In genomic region chr17:72043667-72044390, GRCm38 (mm10) we compare ENCODE assay signal across 10 mouse cellular contexts.
A peak's percentile ranks its signal among the peaks of the same experiment; 100 is the strongest.
DNase-seq lines count a peak whose midpoint lies in the region; ATAC-seq and TF ChIP-seq lines count a peak whose summit lies in the region.
"Had no signal": no experiment of that assay in that cellular context is flagged by ENCODE, and none has a peak within 500 bp of the region (broad histone marks: within the 10 kb centered on the region; RNA-seq: fewer than 3 reads in every experiment).

No protein-coding gene starts in this region.

- peaks cover 19% of the 10 kb centered on the region for H3K4me1 ChIP-seq in hindbrain, embryonic 14.5 days (replicated peaks; ENCODE audit: control insufficient read depth, insufficient read depth, low read length)
- H3K4me1 ChIP-seq in hindbrain, embryonic 11.5 days (replicated peaks; ENCODE audit: control insufficient read depth, insufficient read depth, low read length): no peaks in the 10 kb centered on the region
- H3K4me1 ChIP-seq: lung, embryonic 15.5 days had no signal

- no peak overlapping the region for H3K9ac ChIP-seq in hindbrain, embryonic 14.5 days
- H3K9ac ChIP-seq in hindbrain, embryonic 11.5 days (ENCODE audit: low read depth, low read length): no peak overlapping the region
- H3K9ac ChIP-seq: lung, embryonic 15.5 days had no signal

- no peaks in the 10 kb centered on the region for H3K36me3 ChIP-seq in hindbrain, embryonic 14.5 days (replicated peaks; ENCODE audit: control insufficient read depth, insufficient read depth)
- H3K36me3 ChIP-seq in hindbrain, embryonic 11.5 days (ENCODE audit: control insufficient read depth, insufficient read depth, low read length): no peaks in the 10 kb centered on the region
- H3K36me3 ChIP-seq in myocyte (ENCODE audit: control insufficient read depth, insufficient read depth): no peaks in the 10 kb centered on the region
- H3K36me3 ChIP-seq: embryonic facial prominence, embryonic 10.5 days; lung, embryonic 15.5 days had no signal

- H3K27ac ChIP-seq in hindbrain, embryonic 14.5 days: peak overlapping the region; percentile 65
- H3K27ac ChIP-seq in hindbrain, embryonic 11.5 days (ENCODE audit: low read depth, low read length): no peak overlapping the region
- H3K27ac ChIP-seq: embryonic facial prominence, embryonic 10.5 days; lung, embryonic 15.5 days had no signal

- H3K4me2 ChIP-seq in hindbrain, embryonic 14.5 days (replicated peaks): no peak overlapping the region
- no peak overlapping the region for H3K4me2 ChIP-seq in hindbrain, embryonic 11.5 days (replicated peaks; ENCODE audit: low read depth, low read length)
- peak overlapping the region; percentile 68 for H3K4me2 ChIP-seq in myocyte (ENCODE audit: low read depth)
- H3K4me2 ChIP-seq: lung, embryonic 15.5 days had no signal

- no peak; the same call in 1 of the 2 replicates for ATAC-seq in hindbrain, embryonic 14.5 days (ENCODE audit: low FRiP score)
- ATAC-seq in hindbrain, embryonic 11.5 days (ENCODE audit: low FRiP score): no peak
- no peak for ATAC-seq in inflammation-experienced regulatory T-cells, adult 6 months

- no peak for TF ChIP-seq POLR2A in myocyte (IDR thresholded peaks at IDR 0.05; ENCODE audit: insufficient read length, low read depth)

- no peaks in the 10 kb centered on the region for H3K27me3 ChIP-seq in hindbrain, embryonic 14.5 days (ENCODE audit: control insufficient read depth, insufficient read depth, low read length)
- H3K27me3 ChIP-seq in hindbrain, embryonic 11.5 days (ENCODE audit: control insufficient read depth, insufficient read depth, low read length): no peaks in the 10 kb centered on the region
- no peaks in the 10 kb centered on the region for H3K27me3 ChIP-seq in myocyte (ENCODE audit: control insufficient read depth, insufficient read depth, insufficient read length)
- H3K27me3 ChIP-seq: lung, embryonic 15.5 days had no signal

- no peaks in the 10 kb centered on the region for H3K79me2 ChIP-seq in myocyte (ENCODE audit: control insufficient read depth, insufficient read depth)

- H3ac ChIP-seq in myocyte (ENCODE audit: control insufficient read depth, insufficient read length): no peak overlapping the region

- DNase-seq in hindbrain, embryonic 14.5 days (ENCODE audit: low spot score): no peak
- DNase-seq in hindbrain, embryonic 11.5 days (ENCODE audit: low spot score): no peak
- DNase-seq in retina, postnatal 1 day: peak; percentile 20
- no peak for DNase-seq in retina, embryonic 14.5 days (ENCODE audit: low spot score)
- peak; percentile 6 to 24 for DNase-seq in left cerebral cortex, adult 9 months (ENCODE audit: low spot score in 2 of 2)
- DNase-seq: liver had no signal

- 67% methylated on average over 11 of the region's 11 CpGs for WGBS in hindbrain, embryonic 14.5 days
- WGBS in hindbrain, embryonic 11.5 days: 80% methylated on average over 11 of the region's 11 CpGs

- H3K9me3 ChIP-seq in hindbrain, embryonic 14.5 days (ENCODE audit: control insufficient read depth, low read length): no peaks in the 10 kb centered on the region
- H3K9me3 ChIP-seq in hindbrain, embryonic 11.5 days (ENCODE audit: control insufficient read depth, low read length): no peaks in the 10 kb centered on the region
- H3K9me3 ChIP-seq: embryonic facial prominence, embryonic 10.5 days; lung, embryonic 15.5 days had no signal

- H3K4me3 ChIP-seq in hindbrain, embryonic 14.5 days (replicated peaks; ENCODE audit: low read length): no peak overlapping the region
- H3K4me3 ChIP-seq in hindbrain, embryonic 11.5 days (ENCODE audit: low read depth, low read length): no peak overlapping the region
- H3K4me3 ChIP-seq in myocyte: no peak overlapping the region
- H3K4me3 ChIP-seq: embryonic facial prominence, embryonic 10.5 days; lung, embryonic 15.5 days had no signal

TF ChIP-seq in myocyte, 11 proteins besides CTCF, POLR2A, EP300 and RAD21:
- no peak for TF ChIP-seq MYOD1 (IDR thresholded peaks at IDR 0.05; ENCODE audit: control insufficient read depth in 1 of 3, insufficient read length in 2 of 3, low read depth in 2 of 3)
- TF ChIP-seq USF1 (IDR thresholded peaks at IDR 0.05; ENCODE audit: low read depth): no peak
- no peak for TF ChIP-seq TCF3 (IDR thresholded peaks at IDR 0.05; ENCODE audit: insufficient read length, low read depth)
- no peak for TF ChIP-seq MYOG (IDR thresholded peaks at IDR 0.05; ENCODE audit: control insufficient read depth in 1 of 3, insufficient read depth in 1 of 3, insufficient read length in 2 of 3, low read depth in 2 of 3)
- TF ChIP-seq MAX (IDR thresholded peaks at IDR 0.05; ENCODE audit: low read depth): no peak
- TF ChIP-seq CEBPB (IDR thresholded peaks at IDR 0.05; ENCODE audit: insufficient read depth, poor library complexity, severe bottlenecking): no peak
- TF ChIP-seq E2F4 (IDR thresholded peaks at IDR 0.05; ENCODE audit: insufficient read depth): no peak
- TF ChIP-seq REST (IDR thresholded peaks at IDR 0.05; ENCODE audit: insufficient read depth, insufficient read length): no peak
- TF ChIP-seq SRF (IDR thresholded peaks at IDR 0.05; ENCODE audit: control insufficient read depth, insufficient read length, low read depth): no peak
- no peak for TF ChIP-seq POLR2AphosphoS2 (IDR thresholded peaks at IDR 0.05; ENCODE audit: insufficient read length, low read depth)
- no peak for TF ChIP-seq TCF12 (IDR thresholded peaks at IDR 0.05; ENCODE audit: insufficient read depth, poor library complexity, severe bottlenecking)

Comparison
In these comparisons a context has a peak if more than half of its experiments do, and no peak if none do; other contexts are left out.
1. DNase-seq: peak in retina, postnatal 1 day (single experiment) and left cerebral cortex, adult 9 months (2 of 2); none in hindbrain, embryonic 14.5 days (single experiment), hindbrain, embryonic 11.5 days (single experiment) and retina, embryonic 14.5 days (single experiment).